In the genomic region with DNA sequence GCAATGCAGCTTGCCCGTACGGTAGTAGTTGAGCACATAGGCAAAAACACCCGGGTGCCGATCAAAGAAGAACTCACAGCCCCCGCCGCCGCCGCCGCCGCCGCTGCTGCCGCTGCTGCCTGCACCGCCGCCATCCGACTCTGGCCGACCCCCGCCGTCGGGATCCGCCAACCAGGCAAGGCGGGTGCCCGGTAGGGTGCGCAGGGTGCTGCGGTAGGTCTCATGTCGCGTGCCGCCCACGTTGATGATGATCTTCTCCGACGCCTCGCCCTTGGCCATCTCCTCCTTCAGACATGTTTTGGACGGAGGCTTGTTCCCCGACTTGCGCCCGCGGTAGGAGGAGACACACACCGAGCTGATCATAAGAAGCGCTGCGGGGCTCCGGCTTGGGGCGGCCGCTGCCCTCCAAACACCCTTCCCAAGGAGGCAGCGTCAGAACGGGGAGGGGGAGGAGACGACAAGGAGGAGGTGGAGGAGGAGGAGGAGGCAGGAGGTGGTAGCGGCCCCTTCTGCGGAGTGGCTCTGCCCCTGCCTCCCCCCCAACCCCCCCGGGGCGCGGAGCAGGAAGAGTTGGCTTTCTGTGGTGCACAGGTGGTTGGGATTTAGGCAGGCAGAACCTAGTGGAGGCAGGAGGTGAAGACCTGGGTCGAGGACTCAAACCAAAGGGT, we compare ENCODE assay signal across 8 mouse cellular contexts. TPM values are rescaled to one million over a fixed set of nuclear protein-coding genes. Genes with fewer than 3 reads are reported as not detected.
A peak's percentile ranks its signal among the peaks of the same experiment; 100 is the strongest.
DNase-seq lines count a peak whose midpoint lies in the region; ATAC-seq lines count a peak whose summit lies in the region.

No protein-coding gene starts in this region.

- no peaks in the 10 kb centered on the region for H3K9me3 ChIP-seq in liver, embryonic 11.5 days (ENCODE audit: control insufficient read depth, low read length)
- H3K9me3 ChIP-seq in forebrain, embryonic 12.5 days, result no peaks in the 10 kb centered on the region
- no peaks in the 10 kb centered on the region for H3K9me3 ChIP-seq in intestine, embryonic 16.5 days (ENCODE audit: control insufficient read depth, low read length)
- no peaks in the 10 kb centered on the region for H3K9me3 ChIP-seq in midbrain, embryonic 14.5 days (ENCODE audit: control insufficient read depth, low read length)

- ATAC-seq in liver, embryonic 11.5 days (replicated peaks; ENCODE audit: low FRiP score), result peak; percentile 9; the same call in 1 of the 2 replicates
- 0 out of 2 replicates have a peak, but pooled peaks have one; percentile 15 for ATAC-seq in forebrain, embryonic 12.5 days (ENCODE audit: low FRiP score)
- 0 out of 2 replicates have a peak, but pooled peaks have one; percentile 2 for ATAC-seq in intestine, embryonic 16.5 days
- no peak for ATAC-seq in midbrain, embryonic 14.5 days (ENCODE audit: low FRiP score, low TSS enrichment)
- ATAC-seq in monocyte, adult 5-6 weeks (replicated peaks; ENCODE audit: insufficient number of reproducible peaks, low FRiP score, low TSS enrichment, poor library complexity, severe bottlenecking), result no peak

- H3K27ac ChIP-seq in liver, embryonic 11.5 days (ENCODE audit: low read depth, low read length), result no peak overlapping the region
- H3K27ac ChIP-seq in forebrain, embryonic 12.5 days, result no peak overlapping the region
- H3K27ac ChIP-seq in intestine, embryonic 16.5 days (ENCODE audit: low read length), result no peak overlapping the region
- H3K27ac ChIP-seq in midbrain, embryonic 14.5 days (replicated peaks; ENCODE audit: low read depth, low read length), result no peak overlapping the region

- DNase-seq in liver, embryonic 11.5 days (ENCODE audit: low spot score), result peak; percentile 44
- no peak for DNase-seq in liver
- DNase-seq in cerebellum, postnatal 14 days, result peak; percentile 58 to 61
- peak; percentile 60 for DNase-seq in midbrain, embryonic 14.5 days
- no peak for DNase-seq in urinary bladder, postnatal 25 days (ENCODE audit: low spot score)

- no peaks in the 10 kb centered on the region for H3K36me3 ChIP-seq in liver, embryonic 11.5 days (ENCODE audit: control insufficient read depth, insufficient read depth, low read length)
- H3K36me3 ChIP-seq in forebrain, embryonic 12.5 days (replicated peaks), result no peaks in the 10 kb centered on the region
- H3K36me3 ChIP-seq in intestine, embryonic 16.5 days (ENCODE audit: control insufficient read depth, insufficient read depth, low read length), result no peaks in the 10 kb centered on the region
- no peaks in the 10 kb centered on the region for H3K36me3 ChIP-seq in midbrain, embryonic 14.5 days (ENCODE audit: control insufficient read depth, insufficient read depth, low read length)

- peaks cover 2% of the 10 kb centered on the region for H3K4me1 ChIP-seq in liver, embryonic 11.5 days (replicated peaks; ENCODE audit: control insufficient read depth, insufficient read depth, low read length)
- H3K4me1 ChIP-seq in forebrain, embryonic 12.5 days, result peaks cover 28% of the 10 kb centered on the region
- peaks cover 19% of the 10 kb centered on the region for H3K4me1 ChIP-seq in intestine, embryonic 16.5 days (ENCODE audit: control insufficient read depth, insufficient read depth, low read length)
- peaks cover 5% of the 10 kb centered on the region for H3K4me1 ChIP-seq in midbrain, embryonic 14.5 days (ENCODE audit: control insufficient read depth, insufficient read depth, low read length)

- peak overlapping the region; percentile 46 for H3K4me3 ChIP-seq in liver, embryonic 11.5 days (ENCODE audit: low read depth, low read length)
- H3K4me3 ChIP-seq in forebrain, embryonic 12.5 days (replicated peaks), result peak overlapping the region; percentile 58
- peak overlapping the region; percentile 53 for H3K4me3 ChIP-seq in intestine, embryonic 16.5 days (ENCODE audit: low read length)
- peak overlapping the region; percentile 59 for H3K4me3 ChIP-seq in midbrain, embryonic 14.5 days (replicated peaks; ENCODE audit: low read depth, low read length)

- under 1% methylated on average over 51 of the region's 51 CpGs for WGBS in liver, embryonic 11.5 days
- under 1% methylated on average over 51 of the region's 51 CpGs for WGBS in forebrain, embryonic 12.5 days
- under 1% methylated on average over 48 of the region's 51 CpGs for WGBS in intestine, embryonic 16.5 days
- WGBS in midbrain, embryonic 14.5 days, result under 1% methylated on average over 51 of the region's 51 CpGs

- H3K9ac ChIP-seq in liver, embryonic 11.5 days (ENCODE audit: low read depth, low read length), result no peak overlapping the region
- peak overlapping the region; percentile 60; the same call in 1 of the 2 replicates for H3K9ac ChIP-seq in forebrain, embryonic 12.5 days
- H3K9ac ChIP-seq in intestine, embryonic 16.5 days (ENCODE audit: low read depth, low read length), result peak overlapping the region; percentile 33; the same call in 1 of the 2 replicates
- peak overlapping the region; percentile 60 for H3K9ac ChIP-seq in midbrain, embryonic 14.5 days (replicated peaks; ENCODE audit: low read length)

- H3K27me3 ChIP-seq in liver, embryonic 11.5 days (replicated peaks; ENCODE audit: control insufficient read depth, insufficient read depth, low read length), result peaks cover 78% of the 10 kb centered on the region
- H3K27me3 ChIP-seq in forebrain, embryonic 12.5 days, result peaks cover 91% of the 10 kb centered on the region
- peaks cover 79% of the 10 kb centered on the region for H3K27me3 ChIP-seq in intestine, embryonic 16.5 days (replicated peaks; ENCODE audit: control insufficient read depth, insufficient read depth, low read length)
- H3K27me3 ChIP-seq in midbrain, embryonic 14.5 days (ENCODE audit: control insufficient read depth, insufficient read depth, low read length), result peaks cover 69% of the 10 kb centered on the region

- H3K4me2 ChIP-seq in liver, embryonic 11.5 days, result peak overlapping the region; percentile 71
- peak overlapping the region; percentile 99 for H3K4me2 ChIP-seq in forebrain, embryonic 12.5 days
- H3K4me2 ChIP-seq in intestine, embryonic 16.5 days (ENCODE audit: low read depth, low read length), result peak overlapping the region; percentile 88
- peak overlapping the region; percentile 93 for H3K4me2 ChIP-seq in midbrain, embryonic 14.5 days (ENCODE audit: low read length)

RNA-seq across cellular contexts. Expression of a gene that starts 0.7 kb away (rescaled TPM):
- 0.04 and 0.05 TPM in 2 replicates for polyA plus RNA-seq in liver, embryonic 11.5 days (2014; fragmentation: Nextera tagmentation; extraction: Ambion mirVana)
- 0.32 and 0.47 TPM in 2 replicates for polyA plus RNA-seq in forebrain, embryonic 12.5 days (2016; fragmentation: Nextera tagmentation; extraction: Ambion mirVana)
- 0.05 TPM in 1 of 2 replicates, not detected in the other for polyA plus RNA-seq in intestine, embryonic 16.5 days (2015; fragmentation: Nextera tagmentation; extraction: Ambion mirVana)
- polyA plus RNA-seq in midbrain, embryonic 14.5 days (2014; fragmentation: Nextera tagmentation; extraction: Ambion mirVana), result 6.2 and 8.3 TPM in 2 replicates
- total RNA-seq in monocyte, adult 5-6 weeks (2017), result not detected in 3 replicates

RNA-seq across cellular contexts. Expression of a gene that starts 59.2 kb away (rescaled TPM):
- 0.91 and 2.0 TPM in 2 replicates for polyA plus RNA-seq in liver, embryonic 11.5 days (2014; fragmentation: Nextera tagmentation; extraction: Ambion mirVana)
- polyA plus RNA-seq in forebrain, embryonic 12.5 days (2016; fragmentation: Nextera tagmentation; extraction: Ambion mirVana), result 5.7 and 8.3 TPM in 2 replicates
- 0.97 and 1.1 TPM in 2 replicates for polyA plus RNA-seq in intestine, embryonic 16.5 days (2015; fragmentation: Nextera tagmentation; extraction: Ambion mirVana)
- polyA plus RNA-seq in midbrain, embryonic 14.5 days (2014; fragmentation: Nextera tagmentation; extraction: Ambion mirVana), result 12.3 and 20.4 TPM in 2 replicates
- not detected in 3 replicates for total RNA-seq in monocyte, adult 5-6 weeks (2017)

Comparison
In these comparisons a context has a peak if more than half of its experiments do, and no peak if none do; other contexts are left out.
1. DNase-seq: peak in liver, embryonic 11.5 days (single experiment), cerebellum, postnatal 14 days (2 of 2) and midbrain, embryonic 14.5 days (single experiment); none in liver (single experiment) and urinary bladder, postnatal 25 days (single experiment).
2. ATAC-seq: peak in liver, embryonic 11.5 days (single experiment), forebrain, embryonic 12.5 days (single experiment) and intestine, embryonic 16.5 days (single experiment); none in midbrain, embryonic 14.5 days (single experiment) and monocyte, adult 5-6 weeks (single experiment).
3. Peak in every context shown above with its lines, with median percentiles within 50 percentile points of each other: H3K4me2 ChIP-seq and H3K4me3 ChIP-seq.